Mouse (Mus musculus) limb, embryonic 13.5 days (tissue): ENCODE measurements around the gene Bcat2. TPM values are rescaled to one million over a fixed set of nuclear protein-coding genes. Genes with fewer than 3 reads are reported as not detected.

ENCODE experiments used
- ATAC-seq: fragments of 200-750 bp; cut with Nextera tagmentation; 2 replicates; pipeline ENCODE4 v1.8.0; 2017; ENCODE audit warnings: low read depth, moderate number of reproducible peaks, moderate TSS enrichment; ENCODE audit not compliant: low FRiP score
- H3K27ac ChIP-seq: fragments of 300-500 bp; sonication (generic); 2 replicates; pipeline ENCODE4 v1.5.1; 2015; ENCODE audit warnings: inconsistent platforms, mild to moderate bottlenecking, moderate library complexity
- H3K27me3 ChIP-seq: fragments of 300-500 bp; sonication (generic); 2 replicates; pipeline ENCODE4 v1.6.1; 2015; ENCODE audit warnings: mild to moderate bottlenecking, inconsistent platforms
- H3K36me3 ChIP-seq: fragments of 300-500 bp; sonication (generic); 2 replicates; pipeline ENCODE4 v1.6.1; 2015; ENCODE audit warnings: inconsistent platforms, mild to moderate bottlenecking, moderate library complexity
- H3K4me1 ChIP-seq: fragments of 300-500 bp; sonication (generic); 2 replicates; pipeline ENCODE4 v1.6.1; 2015; ENCODE audit warnings: inconsistent platforms
- H3K4me2 ChIP-seq: fragments of 300-500 bp; sonication (generic); replicated peaks from 2 replicates; pipeline ENCODE4 v1.6.1; 2015; ENCODE audit warnings: inconsistent platforms, mild to moderate bottlenecking, moderate library complexity
- H3K4me3 ChIP-seq: fragments of 300-500 bp; sonication (generic); 2 replicates; pipeline ENCODE4 v1.5.1; 2015; ENCODE audit warnings: moderate library complexity, mild to moderate bottlenecking, inconsistent platforms
- H3K9ac ChIP-seq: fragments of 300-500 bp; sonication (generic); 2 replicates; pipeline ENCODE4 v1.6.1; 2015; ENCODE audit warnings: mild to moderate bottlenecking, inconsistent platforms
- H3K9me3 ChIP-seq: fragments of 300-500 bp; sonication (generic); 2 replicates; pipeline ENCODE4 v1.6.1; 2016; ENCODE audit warnings: inconsistent platforms
- WGBS: fragments of 180-500 bp; shearing (Covaris S2); methylation state at CpG from one replicate; pipeline ENCODE4 v1.1.7; 2015; 5-methylcytosine and 5-hydroxymethylcytosine counted together
- polyA plus RNA-seq: library from polyadenylated mRNA; unstranded; fragments of >200 nt; fragmentation: Nextera tagmentation; extraction: Ambion mirVana; gene quantifications from 2 replicates; pipeline ENCODE4 v1.2.1, GENCODE M21; 2015

Bcat2 gene
- polyA plus RNA-seq, 1 experiment from 2014 or later, result 59.5 TPM

DNA sequence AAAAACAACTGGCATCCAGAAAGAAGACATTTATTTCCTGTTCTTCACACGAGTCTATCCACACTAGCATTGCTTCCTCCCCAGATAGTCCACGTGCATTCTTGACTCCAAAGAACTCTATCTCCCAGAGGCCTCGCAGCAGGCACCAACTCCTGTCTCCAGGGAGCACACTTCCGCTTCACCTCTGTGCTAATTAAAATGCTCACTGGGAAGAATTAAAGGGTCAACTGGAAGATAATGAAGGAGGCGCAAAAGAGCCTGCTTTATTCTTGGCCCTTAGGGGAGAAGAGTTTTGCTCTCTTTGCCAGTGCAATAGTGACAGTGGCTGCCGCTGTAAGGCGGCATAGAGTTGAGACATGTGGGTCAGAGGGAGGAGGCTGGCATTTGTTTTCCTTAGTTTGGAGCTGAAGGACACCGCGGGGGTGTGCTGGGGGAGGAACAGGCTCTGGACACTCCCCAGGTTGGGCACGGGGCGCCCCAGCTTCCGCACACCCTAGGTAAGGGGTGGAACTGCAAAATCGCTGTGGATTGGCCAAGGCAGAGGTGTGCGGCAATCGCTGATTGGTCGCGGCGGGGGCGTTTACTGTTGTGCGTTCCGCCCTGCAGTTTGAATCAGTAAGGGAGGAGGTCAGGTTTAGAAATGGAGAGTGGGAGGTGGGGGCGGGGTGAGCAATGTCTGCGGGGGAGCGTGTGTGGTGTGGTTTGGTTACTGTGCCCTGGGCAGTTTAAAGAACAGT, 2.0 kb upstream of the Bcat2 start:
- Histone ChIP-seq H3K4me1 (peaks cover 34% of the 10 kb centered on the region), H3K9me3 (no peaks in the 10 kb centered on the region), H3K4me3 (peak overlapping the region; percentile 51), H3K4me2 (peak overlapping the region; percentile 77), H3K27ac (peak overlapping the region; percentile 79), H3K27me3 (no peaks in the 10 kb centered on the region), H3K36me3 (no peaks in the 10 kb centered on the region), H3K9ac (peak overlapping the region; percentile 54)
- 1% methylated on average over 24 of the region's 24 CpGs for WGBS
- ATAC-seq, result peak; percentile 97

DNA sequence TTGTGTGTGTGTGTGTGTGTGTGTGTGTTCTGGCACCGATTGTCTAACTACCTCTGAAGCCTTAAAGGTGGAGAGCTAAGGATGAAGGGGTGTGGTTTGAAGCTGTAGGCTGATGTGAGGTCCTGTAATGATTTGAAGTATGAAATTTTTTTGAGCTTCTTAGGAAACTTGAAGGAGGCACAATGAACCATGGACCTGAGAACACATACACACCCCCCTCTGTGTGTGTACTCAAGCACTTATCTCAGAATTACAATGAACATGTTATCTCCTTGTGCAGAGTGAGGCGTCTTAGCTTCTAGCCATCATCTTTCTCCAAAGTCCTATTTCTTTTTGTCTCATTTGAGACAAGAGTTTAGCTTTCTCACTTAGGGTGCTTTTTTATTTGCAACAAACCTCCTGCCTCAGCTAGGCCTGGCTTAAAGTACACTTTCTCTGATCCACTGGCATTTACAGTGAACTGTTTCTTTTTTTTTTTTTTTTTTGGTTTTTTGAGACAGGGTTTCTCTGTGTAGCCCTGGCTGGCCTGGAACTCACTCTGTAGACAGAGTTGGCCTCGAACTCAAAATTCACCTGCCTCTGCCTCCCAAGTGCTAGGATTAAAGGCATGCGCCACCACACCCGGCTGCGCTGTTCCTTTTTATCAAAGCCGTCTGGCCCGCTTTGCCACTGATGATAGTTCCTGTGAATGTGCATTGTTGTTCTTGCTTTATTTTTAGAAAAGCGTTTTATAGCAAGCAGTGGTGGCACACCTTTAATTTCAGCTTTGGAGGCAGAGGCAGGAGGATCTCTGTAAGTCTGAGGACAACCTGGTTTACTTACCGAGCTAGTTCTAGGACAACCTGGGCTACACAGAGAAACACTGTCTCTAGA, 1.1 kb upstream of the Bcat2 start:
- Histone ChIP-seq H3K4me1 (peaks cover 34% of the 10 kb centered on the region), H3K27me3 (no peaks in the 10 kb centered on the region), H3K4me3 (peak overlapping the region; percentile 51), H3K4me2 (peak overlapping the region; percentile 77), H3K36me3 (0 out of 2 replicates have a peak, but pooled peaks cover 3% of the 10 kb centered on the region), H3K9ac (no peak overlapping the region), H3K9me3 (no peaks in the 10 kb centered on the region), H3K27ac (peak overlapping the region; percentile 79)
- WGBS, result 80% methylated on average over 10 of the region's 10 CpGs
- no peak for ATAC-seq

DNA sequence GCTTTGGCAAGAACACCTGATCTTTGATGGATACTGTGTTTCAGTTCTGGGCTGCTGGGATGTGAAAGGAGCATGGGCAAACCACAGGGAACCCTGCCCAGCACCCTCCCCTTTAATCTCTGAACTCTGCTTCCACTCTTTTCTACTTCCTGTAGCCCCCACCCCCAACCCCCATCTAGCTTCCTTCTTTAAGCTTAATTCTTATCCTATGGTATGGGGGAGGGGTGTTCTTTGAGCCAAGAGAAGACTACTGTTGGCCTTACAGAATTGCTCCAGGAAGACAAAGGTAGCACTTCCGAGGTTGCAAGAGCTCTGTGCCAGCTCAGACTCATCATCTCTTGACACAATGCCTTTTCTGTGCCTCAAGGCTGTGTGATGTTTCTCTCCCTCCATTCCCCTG, 2.0 kb downstream of the Bcat2 start:
- Histone ChIP-seq H3K9me3 (no peaks in the 10 kb centered on the region), H3K27me3 (no peaks in the 10 kb centered on the region), H3K4me1 (peaks cover 34% of the 10 kb centered on the region), H3K27ac (no peak overlapping the region), H3K4me2 (peak overlapping the region; percentile 72; the same call in 1 of the 2 replicates), H3K36me3 (peaks cover 19% of the 10 kb centered on the region), H3K9ac (no peak overlapping the region), H3K4me3 (no peak overlapping the region)
- WGBS, result 62% methylated on average over 1 of the region's 1 CpGs
- ATAC-seq, result no peak

GRCm38 (mm10) chr7:45573954-45574353, 4.0 kb downstream of the Bcat2 start:
- ATAC-seq, result no peak
- no peak overlapping the region for H3K9ac ChIP-seq
- H3K27me3 ChIP-seq, result no peaks in the 10 kb centered on the region
- no peak overlapping the region for H3K27ac ChIP-seq
- no peaks in the 10 kb centered on the region for H3K9me3 ChIP-seq
- H3K36me3 ChIP-seq, result peaks cover 38% of the 10 kb centered on the region
- no peak overlapping the region for H3K4me3 ChIP-seq
- H3K4me2 ChIP-seq, result no peak overlapping the region
- H3K4me1 ChIP-seq, result peaks cover 21% of the 10 kb centered on the region
- 73% methylated on average over 8 of the region's 8 CpGs for WGBS

DNA sequence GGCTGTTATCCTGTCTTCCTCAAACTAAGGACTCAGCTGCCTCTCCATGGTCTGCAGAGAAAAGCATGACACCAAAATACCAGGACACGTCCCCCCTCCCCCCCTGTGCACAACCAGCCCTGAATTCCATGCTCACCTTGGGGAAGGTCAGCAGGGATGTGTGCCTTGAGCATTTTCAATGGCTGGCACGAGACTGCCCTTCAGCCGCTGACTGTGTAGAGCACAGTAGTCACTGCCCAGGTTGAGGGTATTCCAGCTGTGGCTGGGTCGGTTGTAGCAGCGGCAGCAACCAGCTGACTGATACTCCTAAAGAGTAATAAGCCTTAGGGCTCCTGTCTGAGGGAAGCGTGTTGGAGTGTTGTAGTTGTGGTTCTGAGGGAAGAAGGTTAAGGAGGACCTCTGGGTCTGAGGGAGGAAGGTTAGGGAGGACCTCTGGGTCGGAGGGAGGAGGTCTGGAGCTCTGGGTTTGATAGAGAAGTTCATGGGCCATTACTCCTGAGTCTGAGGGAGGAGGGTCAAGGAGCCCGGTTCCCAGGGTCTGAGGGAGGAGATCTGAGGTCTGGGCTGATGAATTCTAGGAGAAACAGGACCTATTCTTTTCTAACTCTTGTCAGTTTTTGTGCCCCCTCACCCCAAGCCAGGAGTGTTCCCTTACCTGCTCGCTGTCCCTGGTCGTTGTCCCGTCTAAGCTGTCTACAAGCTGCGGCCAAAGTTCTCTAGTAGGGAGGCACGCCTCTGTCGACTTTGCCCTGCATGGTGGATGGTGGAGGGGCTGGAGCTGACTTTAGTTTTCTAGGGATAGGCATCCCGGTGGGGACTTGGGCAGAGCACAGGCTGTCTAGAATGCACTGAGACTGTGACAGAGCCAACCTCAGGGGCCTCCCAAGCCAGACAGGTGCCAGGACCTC, 4.8 kb downstream of the Bcat2 start:
- no peaks in the 10 kb centered on the region for H3K27me3 ChIP-seq
- H3K9ac ChIP-seq, result no peak overlapping the region
- peaks cover 19% of the 10 kb centered on the region for H3K4me1 ChIP-seq
- no peak overlapping the region for H3K4me3 ChIP-seq
- peaks cover 38% of the 10 kb centered on the region for H3K36me3 ChIP-seq
- no peak overlapping the region for H3K27ac ChIP-seq
- no peak for ATAC-seq
- H3K9me3 ChIP-seq, result no peaks in the 10 kb centered on the region
- 86% methylated on average over 15 of the region's 15 CpGs for WGBS
- H3K4me2 ChIP-seq, result no peak overlapping the region

DNA sequence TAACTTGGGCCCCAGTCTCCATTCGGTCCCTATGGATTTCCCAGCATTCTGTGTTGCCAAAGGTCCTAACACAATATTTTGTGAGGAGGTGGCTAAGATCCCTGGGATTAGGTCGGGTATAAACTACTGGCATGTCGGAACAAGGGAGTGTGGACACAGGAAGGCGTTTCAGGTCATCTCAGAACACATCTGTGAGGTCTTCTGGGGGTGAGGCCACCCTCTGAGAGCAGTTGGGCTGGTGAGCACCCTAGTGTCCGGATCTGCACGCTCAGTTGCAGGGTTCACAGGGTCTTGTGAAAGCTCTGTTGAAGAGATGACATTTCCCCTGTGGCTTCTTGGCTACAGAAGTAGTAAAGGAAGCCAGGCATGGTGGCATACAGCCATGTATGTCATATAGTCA, 16.0 kb downstream of the Bcat2 start:
- H3K9ac ChIP-seq, result no peak overlapping the region
- H3K9me3 ChIP-seq, result no peaks in the 10 kb centered on the region
- no peak for ATAC-seq
- H3K27ac ChIP-seq, result no peak overlapping the region
- H3K4me2 ChIP-seq, result no peak overlapping the region
- H3K4me3 ChIP-seq, result no peak overlapping the region
- H3K27me3 ChIP-seq, result no peaks in the 10 kb centered on the region
- peaks cover 50% of the 10 kb centered on the region for H3K36me3 ChIP-seq
- no peaks in the 10 kb centered on the region for H3K4me1 ChIP-seq
- 91% methylated on average over 6 of the region's 6 CpGs for WGBS

DNA sequence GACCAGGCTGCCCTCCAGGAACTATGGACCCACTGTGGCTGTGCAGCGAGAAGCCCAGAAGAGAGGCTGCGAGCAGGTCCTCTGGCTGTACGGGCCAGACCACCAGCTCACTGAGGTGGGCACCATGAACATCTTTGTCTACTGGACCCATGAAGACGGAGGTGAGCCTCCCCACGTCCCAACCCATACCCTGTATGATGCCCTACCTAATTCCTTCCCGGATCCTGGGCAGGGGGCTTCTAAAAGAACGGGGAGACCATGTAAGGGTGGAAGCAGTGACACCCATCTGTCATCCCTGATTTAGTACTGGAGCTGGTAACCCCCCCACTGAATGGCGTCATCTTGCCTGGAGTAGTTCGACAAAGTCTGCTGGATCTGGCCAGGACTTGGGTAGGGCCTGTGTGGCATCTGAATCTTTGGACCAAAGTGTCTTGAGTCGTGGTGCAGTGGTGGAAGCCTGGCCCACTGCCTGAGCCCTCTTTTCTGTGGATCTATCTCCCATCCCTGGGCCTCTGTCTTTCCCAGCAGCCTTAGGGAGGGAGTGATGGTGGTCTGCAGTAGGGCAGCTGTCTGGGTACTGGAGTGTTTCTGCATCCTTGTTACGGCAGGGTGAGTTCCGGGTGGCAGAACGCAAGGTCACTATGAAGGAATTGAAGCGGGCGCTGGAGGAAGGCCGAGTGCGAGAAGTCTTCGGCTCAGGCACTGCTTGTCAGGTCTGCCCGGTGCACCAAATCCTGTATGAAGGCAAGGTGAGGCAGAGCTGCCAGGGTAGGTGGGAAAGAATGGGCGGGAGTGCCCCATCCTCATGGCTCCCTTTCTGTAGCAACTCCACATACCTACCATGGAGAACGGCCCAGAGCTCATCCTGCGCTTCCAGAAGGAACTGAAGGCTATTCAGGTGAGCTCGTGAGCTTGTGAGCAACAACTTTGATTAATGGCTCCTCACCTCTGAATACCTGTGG, 18.0 kb downstream of the Bcat2 start:
- 93% methylated on average over 23 of the region's 23 CpGs for WGBS

GRCm38 (mm10) chr7:45589173-45589572, 19.2 kb downstream of the Bcat2 start:
- Histone ChIP-seq H3K4me1 (0 out of 2 replicates have a peak, but pooled peaks cover 2% of the 10 kb centered on the region), H3K4me2 (peak overlapping the region; percentile 57), H3K27me3 (no peaks in the 10 kb centered on the region), H3K9ac (no peak overlapping the region), H3K9me3 (no peaks in the 10 kb centered on the region), H3K4me3 (peak overlapping the region; percentile 32), H3K36me3 (peaks cover 32% of the 10 kb centered on the region), H3K27ac (no peak overlapping the region)
- WGBS, result 4% methylated on average over 19 of the region's 19 CpGs
- ATAC-seq, result peak; percentile 97

More for the DNA sequence above, 18.0 kb downstream of the Bcat2 start:
- Histone ChIP-seq H3K4me1 (no peaks in the 10 kb centered on the region), H3K27me3 (no peaks in the 10 kb centered on the region), H3K4me3 (no peak overlapping the region), H3K36me3 (peaks cover 39% of the 10 kb centered on the region), H3K4me2 (no peak overlapping the region), H3K9me3 (no peaks in the 10 kb centered on the region), H3K9ac (no peak overlapping the region), H3K27ac (no peak overlapping the region)
- no peak for ATAC-seq

- H3K9me3 ChIP-seq, result no peaks in the 10 kb centered on the region
- peak overlapping the region; percentile 57 for H3K4me2 ChIP-seq
- no peaks in the 10 kb centered on the region for H3K27me3 ChIP-seq
- 94% methylated on average over 5 of the region's 5 CpGs for WGBS
- no peak overlapping the region for H3K4me3 ChIP-seq
- H3K27ac ChIP-seq, result no peak overlapping the region
- H3K4me1 ChIP-seq, result 0 out of 2 replicates have a peak, but pooled peaks cover 2% of the 10 kb centered on the region
- H3K36me3 ChIP-seq, result peaks cover 26% of the 10 kb centered on the region
- no peak overlapping the region for H3K9ac ChIP-seq
- no peak for ATAC-seq
Observed at GRCm38 (mm10) chr7:45589898-45590297, 19.9 kb downstream of the Bcat2 start.

- Histone ChIP-seq H3K27me3 (no peaks in the 10 kb centered on the region), H3K27ac (no peak overlapping the region), H3K4me2 (no peak overlapping the region), H3K9me3 (no peaks in the 10 kb centered on the region), H3K4me1 (0 out of 2 replicates have a peak, but pooled peaks cover 2% of the 10 kb centered on the region), H3K4me3 (no peak overlapping the region), H3K36me3 (peaks cover 16% of the 10 kb centered on the region), H3K9ac (no peak overlapping the region)
- WGBS, result 71% methylated on average over 3 of the region's 3 CpGs
- no peak for ATAC-seq
Observed at GRCm38 (mm10) chr7:45590874-45591273, 20.9 kb downstream of the Bcat2 start.

DNA sequence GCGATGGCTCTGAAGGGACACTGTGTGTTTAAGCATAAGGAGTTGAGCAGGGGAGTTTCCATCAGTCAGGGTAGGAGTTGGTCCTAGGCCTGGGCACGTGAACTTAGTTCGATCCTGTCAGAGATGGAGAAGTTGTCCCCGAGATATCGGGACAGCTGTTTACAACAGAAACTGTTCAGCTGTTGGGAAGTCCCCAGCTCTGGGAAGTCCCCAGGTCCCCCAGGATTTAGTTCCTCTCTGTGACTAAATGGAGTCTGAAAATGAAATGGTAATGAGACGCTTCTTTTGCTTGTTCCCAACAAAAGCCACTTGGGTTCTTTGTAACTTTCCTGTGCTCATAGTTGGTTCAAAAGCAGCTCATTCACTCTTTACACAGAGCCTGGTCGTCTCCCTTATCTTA, 21.9 kb downstream of the Bcat2 start:
- Histone ChIP-seq H3K27me3 (no peaks in the 10 kb centered on the region), H3K4me1 (0 out of 2 replicates have a peak, but pooled peaks cover 2% of the 10 kb centered on the region), H3K36me3 (peaks cover 11% of the 10 kb centered on the region), H3K27ac (no peak overlapping the region), H3K4me3 (no peak overlapping the region), H3K9ac (no peak overlapping the region), H3K4me2 (no peak overlapping the region), H3K9me3 (no peaks in the 10 kb centered on the region)
- WGBS, result 81% methylated on average over 7 of the region's 7 CpGs
- no peak for ATAC-seq
